Mouse (Mus musculus): Measurements from ENCODE around the gene Smtnl2. TPM values are rescaled to one million over a fixed set of nuclear protein-coding genes. Genes with fewer than 3 reads are reported as not detected.

The Smtnl2 gene
- polyA plus RNA-seq, 1 experiment from 2014 or later = 5.2 TPM

DNA sequence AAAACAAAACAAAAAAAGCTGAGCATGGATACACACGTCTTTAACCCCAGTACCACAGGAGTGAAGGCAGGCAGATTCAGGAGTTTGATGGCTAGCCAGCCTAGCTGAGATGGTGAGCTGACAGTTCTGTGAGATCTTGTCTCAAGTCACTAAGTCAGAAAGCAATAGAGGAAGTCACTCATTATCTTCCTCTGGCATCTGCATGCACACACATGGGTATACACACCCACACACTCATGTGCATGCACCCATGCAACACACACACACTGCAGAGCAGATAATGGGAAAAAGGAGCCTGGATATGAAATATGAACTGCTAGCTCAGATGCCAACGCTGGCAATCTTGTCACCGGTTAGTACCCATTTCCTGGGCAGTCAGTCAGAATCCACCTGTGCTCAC is 18.3 kb downstream of the Smtnl2 start:
- Histone ChIP-seq H3K9ac (no peak overlapping the region), H3K9me3 (no peaks in the 10 kb centered on the region), H3K4me1 (no peaks in the 10 kb centered on the region; the same call in 1 of the 2 replicates), H3K4me3 (replicated peaks) (no peak overlapping the region), H3K27ac (no peak overlapping the region), H3K27me3 (no peaks in the 10 kb centered on the region), H3K36me3 (replicated peaks) (no peaks in the 10 kb centered on the region), H3K4me2 (no peak overlapping the region)
- 95% methylated on average over 3 of the region's 3 CpGs for WGBS
- no peak for ATAC-seq (ENCODE audit: low FRiP score)

DNA sequence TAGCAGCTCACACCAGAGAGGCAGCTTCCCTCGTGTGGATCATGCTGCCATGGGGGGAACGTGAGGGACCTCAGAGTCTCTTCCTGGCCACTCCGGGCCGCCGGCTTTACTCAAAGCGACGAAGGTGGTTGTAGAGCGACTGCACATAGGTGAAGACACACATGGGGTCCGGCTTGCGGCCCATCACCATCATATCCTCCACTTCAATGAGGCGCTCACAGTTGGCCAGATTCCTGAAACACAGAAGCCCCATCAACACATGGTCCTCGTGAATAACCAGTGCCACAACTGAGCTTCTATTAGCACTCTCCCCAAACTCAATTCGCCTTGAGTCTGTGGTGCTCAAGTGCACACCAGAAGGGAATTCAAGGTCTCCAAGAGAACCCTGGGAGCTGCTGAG is 20.3 kb downstream of the Smtnl2 start:
- H3K27ac ChIP-seq = no peak overlapping the region
- H3K9me3 ChIP-seq = no peaks in the 10 kb centered on the region
- no peak for ATAC-seq (ENCODE audit: low FRiP score)
- H3K9ac ChIP-seq = no peak overlapping the region
- no peak overlapping the region for H3K4me3 ChIP-seq (replicated peaks)
- WGBS = 93% methylated on average over 13 of the region's 13 CpGs
- no peaks in the 10 kb centered on the region for H3K36me3 ChIP-seq (replicated peaks)
- H3K4me1 ChIP-seq = no peaks in the 10 kb centered on the region; the same call in 1 of the 2 replicates
- no peak overlapping the region for H3K4me2 ChIP-seq
- no peaks in the 10 kb centered on the region for H3K27me3 ChIP-seq

DNA sequence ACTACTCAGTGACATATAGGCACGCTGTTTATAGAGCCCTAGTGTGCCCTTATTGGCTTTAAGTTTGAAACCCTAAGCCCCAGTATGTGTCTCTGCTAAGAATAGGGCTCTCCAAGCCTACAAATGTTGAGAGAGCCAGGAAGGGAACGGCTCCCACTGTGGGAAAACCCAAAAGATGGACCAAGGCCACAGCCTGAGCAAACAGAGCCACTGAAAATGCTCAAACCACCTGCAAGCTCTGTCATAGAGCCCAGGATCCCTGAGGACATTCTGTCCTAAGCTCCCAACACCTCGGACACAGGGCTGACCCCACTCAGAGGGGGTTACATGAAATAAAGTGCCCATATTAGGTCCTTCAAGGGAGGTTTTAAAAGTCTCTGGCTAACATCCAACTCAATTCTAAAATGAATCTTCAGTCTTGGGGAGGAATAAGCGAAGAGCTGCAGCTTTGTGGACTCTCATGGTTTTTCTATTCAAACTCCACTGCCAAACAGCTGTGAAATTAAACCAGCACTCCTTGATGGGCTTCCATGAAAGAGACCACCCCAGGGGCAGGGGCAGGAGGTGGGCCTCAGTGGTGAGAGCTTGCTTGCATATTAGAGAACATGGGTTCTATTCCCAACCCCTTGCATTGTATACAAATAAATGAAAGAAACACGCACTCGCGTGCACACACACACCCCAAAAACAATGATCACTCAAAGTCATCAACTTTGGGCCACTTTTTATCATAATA is 21.9 kb downstream of the Smtnl2 start:
- Histone ChIP-seq H3K9ac (no peak overlapping the region), H3K36me3 (replicated peaks) (no peaks in the 10 kb centered on the region), H3K4me3 (replicated peaks) (no peak overlapping the region), H3K27me3 (no peaks in the 10 kb centered on the region), H3K27ac (no peak overlapping the region), H3K9me3 (no peaks in the 10 kb centered on the region), H3K4me2 (no peak overlapping the region), H3K4me1 (no peaks in the 10 kb centered on the region; the same call in 1 of the 2 replicates)
- no peak for ATAC-seq (ENCODE audit: low FRiP score)
- 87% methylated on average over 7 of the region's 7 CpGs for WGBS

DNA sequence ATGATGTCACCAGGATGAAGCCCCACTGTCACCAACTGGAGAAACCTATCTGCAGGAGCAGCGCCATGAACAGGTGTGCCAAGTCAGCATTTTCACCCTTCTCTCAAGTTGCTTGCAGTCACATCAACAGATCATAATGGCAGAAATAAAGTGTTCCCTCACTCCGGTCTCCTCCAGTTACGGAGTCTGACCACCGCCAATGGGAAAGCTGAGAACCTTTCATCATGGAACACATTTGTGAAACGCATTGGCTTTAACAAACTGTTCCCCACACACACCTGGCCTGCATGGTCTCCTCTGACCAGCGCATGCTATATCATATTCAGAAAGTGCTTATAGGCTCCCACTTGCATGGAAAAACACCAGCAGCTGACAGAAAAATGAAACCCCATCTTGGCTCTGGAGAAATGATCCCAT is 23.4 kb downstream of the Smtnl2 start:
- Histone ChIP-seq H3K27ac (no peak overlapping the region), H3K9me3 (no peaks in the 10 kb centered on the region), H3K9ac (no peak overlapping the region), H3K27me3 (no peaks in the 10 kb centered on the region), H3K36me3 (replicated peaks) (no peaks in the 10 kb centered on the region), H3K4me3 (replicated peaks) (no peak overlapping the region), H3K4me2 (no peak overlapping the region), H3K4me1 (no peaks in the 10 kb centered on the region)
- 93% methylated on average over 6 of the region's 6 CpGs for WGBS
- no peak for ATAC-seq (ENCODE audit: low FRiP score)

DNA sequence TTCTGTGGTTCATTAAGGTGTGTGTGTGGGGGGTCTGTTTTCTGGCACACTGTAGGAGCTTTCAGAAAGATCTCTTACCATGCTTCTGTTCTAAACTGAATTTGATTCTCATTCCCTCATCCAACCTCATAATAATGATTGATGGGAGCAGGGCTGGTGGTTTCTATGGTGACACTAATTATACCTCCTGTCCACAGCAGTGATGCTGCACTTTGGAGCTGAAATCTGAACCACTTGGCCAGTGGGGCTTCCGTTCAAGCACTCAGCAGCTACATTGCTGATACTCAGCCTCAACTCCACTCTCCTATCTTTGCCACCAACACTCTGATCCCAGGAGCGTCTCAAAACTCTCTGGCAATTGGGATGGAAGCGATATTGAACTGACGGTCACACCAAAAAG is 32.2 kb downstream of the Smtnl2 start:
- Histone ChIP-seq H3K9ac (no peak overlapping the region), H3K4me2 (no peak overlapping the region), H3K27me3 (no peaks in the 10 kb centered on the region), H3K4me1 (no peaks in the 10 kb centered on the region), H3K4me3 (replicated peaks) (no peak overlapping the region), H3K9me3 (no peaks in the 10 kb centered on the region), H3K27ac (no peak overlapping the region), H3K36me3 (replicated peaks) (no peaks in the 10 kb centered on the region)
- WGBS = 75% methylated on average over 4 of the region's 4 CpGs
- ATAC-seq (ENCODE audit: low FRiP score) = peak; percentile 33; the same call in 1 of the 2 replicates

DNA sequence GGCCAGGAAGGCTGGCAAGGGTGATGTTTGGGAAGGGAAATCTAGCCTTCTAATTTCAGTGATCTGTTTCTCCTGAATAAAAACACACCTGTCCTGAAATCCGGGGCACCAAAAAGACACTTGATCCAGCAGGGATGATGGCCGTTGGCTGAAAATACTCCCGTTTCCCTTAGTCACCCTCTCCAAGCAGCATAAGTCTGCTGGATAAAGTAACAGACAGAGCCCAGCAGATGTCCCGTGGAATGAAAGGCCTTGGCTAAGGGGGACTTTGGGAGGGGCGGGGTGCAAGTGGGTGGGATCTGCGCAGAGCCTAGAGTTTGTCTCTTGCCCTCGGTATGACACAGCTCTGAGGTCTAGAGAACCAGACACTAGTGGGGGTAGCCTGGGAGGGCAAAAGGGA is 33.3 kb downstream of the Smtnl2 start:
- Histone ChIP-seq H3K4me1 (no peaks in the 10 kb centered on the region), H3K27ac (no peak overlapping the region), H3K9me3 (no peaks in the 10 kb centered on the region), H3K4me3 (replicated peaks) (no peak overlapping the region), H3K27me3 (no peaks in the 10 kb centered on the region), H3K4me2 (no peak overlapping the region), H3K9ac (no peak overlapping the region), H3K36me3 (replicated peaks) (no peaks in the 10 kb centered on the region)
- WGBS = 78% methylated on average over 7 of the region's 7 CpGs
- no peak for ATAC-seq (ENCODE audit: low FRiP score)

DNA sequence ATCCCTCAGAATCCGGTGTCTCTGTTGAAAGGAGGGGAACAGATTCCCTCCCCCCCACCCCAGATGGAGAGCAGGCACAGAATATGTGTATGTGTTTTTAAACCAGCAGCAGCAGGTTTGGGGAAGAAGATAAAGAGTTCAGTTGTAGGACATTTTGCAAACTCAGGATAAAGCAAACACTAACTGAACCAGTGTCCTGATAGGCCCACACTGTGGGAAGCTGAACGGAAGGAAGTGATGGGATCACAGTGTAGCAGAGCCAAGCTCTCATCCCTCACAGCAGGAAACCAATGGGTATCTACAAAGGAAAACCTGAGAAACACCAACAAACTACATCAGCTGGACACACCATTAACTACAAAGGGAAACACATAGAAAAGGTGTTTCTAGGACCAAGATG is 35.0 kb downstream of the Smtnl2 start:
- H3K27ac ChIP-seq = no peak overlapping the region
- no peaks in the 10 kb centered on the region for H3K36me3 ChIP-seq (replicated peaks)
- H3K4me1 ChIP-seq = no peaks in the 10 kb centered on the region
- no peak overlapping the region for H3K4me2 ChIP-seq
- H3K9me3 ChIP-seq = no peaks in the 10 kb centered on the region
- H3K9ac ChIP-seq = no peak overlapping the region
- 85% methylated on average over 2 of the region's 2 CpGs for WGBS
- ATAC-seq (ENCODE audit: low FRiP score) = no peak
- H3K27me3 ChIP-seq = no peaks in the 10 kb centered on the region
- no peak overlapping the region for H3K4me3 ChIP-seq (replicated peaks)

DNA sequence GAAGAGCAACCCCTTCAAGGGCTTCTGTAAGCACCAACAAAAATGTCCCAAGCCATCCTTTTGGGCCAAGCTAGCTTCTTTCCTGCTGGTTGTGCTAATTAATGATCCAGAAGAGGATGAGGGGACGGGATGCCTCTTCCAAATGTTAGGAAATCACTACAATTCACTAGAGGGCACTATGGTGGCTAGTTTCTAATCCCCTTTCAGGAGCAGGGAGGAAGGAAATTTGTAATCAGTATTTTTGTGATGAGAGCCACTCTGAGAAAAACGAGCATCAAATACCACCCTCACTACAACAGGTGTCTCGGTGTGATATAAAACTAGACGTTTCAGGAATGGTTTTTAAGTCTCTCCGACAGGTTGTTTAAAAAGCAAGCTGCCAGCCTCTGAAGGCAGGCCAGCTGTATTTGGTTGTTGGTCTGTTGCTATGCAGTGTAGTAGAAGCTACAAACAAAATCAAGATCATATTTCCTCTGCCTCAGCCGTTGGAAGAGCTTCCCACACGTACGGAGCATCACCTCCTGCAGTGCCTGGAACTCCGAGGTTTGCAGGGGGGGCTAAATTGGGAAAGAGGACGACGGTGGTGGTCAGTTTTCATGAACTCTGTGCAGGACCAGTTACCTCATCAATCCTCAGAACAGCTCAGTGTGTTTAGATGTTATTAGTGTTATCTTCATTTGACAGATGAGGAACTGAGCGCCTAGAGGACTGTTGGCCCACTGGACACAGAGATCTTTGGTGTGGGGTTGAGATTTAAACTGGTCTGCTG is 41.4 kb downstream of the Smtnl2 start:
- ATAC-seq (ENCODE audit: low FRiP score) = no peak
- 47% methylated on average over 12 of the region's 12 CpGs for WGBS

DNA sequence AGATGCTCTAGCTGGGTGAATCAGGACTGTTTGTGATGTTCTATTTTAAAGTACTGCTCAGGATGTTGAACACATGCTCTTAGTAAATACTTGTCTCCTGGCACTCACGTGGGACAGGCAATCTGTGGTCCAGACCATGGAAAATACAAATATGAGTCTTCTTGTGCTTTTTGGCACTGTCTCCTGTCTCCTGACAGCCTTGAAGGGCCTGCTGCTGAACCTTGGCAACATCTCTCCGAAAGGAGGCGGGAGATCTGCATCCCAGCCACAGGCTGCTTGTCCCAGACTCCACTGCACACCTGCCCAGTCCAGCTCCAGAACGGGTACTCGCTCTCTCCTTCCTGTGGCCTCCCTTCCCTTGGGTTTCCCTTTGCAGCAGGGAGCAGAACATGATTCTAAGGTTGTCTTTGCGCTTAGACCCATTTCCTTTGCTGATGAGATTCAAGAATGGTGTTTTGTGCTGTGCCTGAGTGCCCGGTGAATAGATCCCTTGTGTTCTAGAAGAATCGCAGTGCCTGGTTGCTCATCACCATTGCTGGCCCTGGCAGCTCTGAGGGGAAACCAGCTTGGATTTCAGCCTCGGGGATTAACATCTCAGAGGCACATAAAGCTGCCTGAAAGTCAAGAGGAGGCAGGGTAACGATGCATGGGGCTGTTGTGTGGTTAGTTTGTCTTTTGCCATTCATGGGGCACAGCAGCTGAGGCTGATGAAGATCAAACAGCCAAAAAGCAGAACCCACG is 43.4 kb downstream of the Smtnl2 start:
- Histone ChIP-seq H3K4me1 (no peaks in the 10 kb centered on the region), H3K9me3 (no peaks in the 10 kb centered on the region), H3K27ac (no peak overlapping the region), H3K4me2 (no peak overlapping the region), H3K9ac (no peak overlapping the region), H3K36me3 (replicated peaks) (no peaks in the 10 kb centered on the region), H3K27me3 (no peaks in the 10 kb centered on the region), H3K4me3 (replicated peaks) (no peak overlapping the region)
- WGBS = 61% methylated on average over 11 of the region's 11 CpGs
- ATAC-seq (ENCODE audit: low FRiP score) = no peak

More for the DNA sequence above, 41.4 kb downstream of the Smtnl2 start:
- Histone ChIP-seq H3K27ac (no peak overlapping the region), H3K4me2 (no peak overlapping the region), H3K9me3 (no peaks in the 10 kb centered on the region), H3K36me3 (replicated peaks) (no peaks in the 10 kb centered on the region), H3K9ac (no peak overlapping the region), H3K27me3 (no peaks in the 10 kb centered on the region), H3K4me3 (replicated peaks) (no peak overlapping the region), H3K4me1 (no peaks in the 10 kb centered on the region)

DNA sequence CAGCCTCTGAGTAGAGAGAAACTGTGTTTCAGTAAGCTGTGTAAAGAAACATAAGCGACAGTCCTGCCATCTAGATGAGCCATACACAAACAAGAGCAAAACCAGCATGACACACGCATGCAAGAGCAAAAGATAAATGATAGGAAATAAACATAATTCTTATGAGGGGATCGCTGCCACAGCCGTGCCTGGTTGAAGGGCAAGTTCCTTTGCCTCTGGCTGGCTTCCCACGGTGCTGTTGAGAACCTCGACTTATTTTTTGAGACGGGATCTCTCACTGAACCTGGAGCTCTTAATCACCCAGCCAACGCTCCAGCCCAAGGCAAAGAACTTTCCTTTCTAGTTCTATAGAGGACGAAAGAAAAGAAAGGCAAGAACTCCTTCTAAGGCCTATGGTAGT is 45.4 kb downstream of the Smtnl2 start:
- Histone ChIP-seq H3K4me1 (peaks cover 5% of the 10 kb centered on the region), H3K4me2 (no peak overlapping the region), H3K9ac (no peak overlapping the region), H3K9me3 (no peaks in the 10 kb centered on the region), H3K27me3 (no peaks in the 10 kb centered on the region), H3K27ac (no peak overlapping the region), H3K36me3 (replicated peaks) (no peaks in the 10 kb centered on the region), H3K4me3 (replicated peaks) (no peak overlapping the region)
- ATAC-seq (ENCODE audit: low FRiP score) = no peak
- 84% methylated on average over 9 of the region's 9 CpGs for WGBS

DNA sequence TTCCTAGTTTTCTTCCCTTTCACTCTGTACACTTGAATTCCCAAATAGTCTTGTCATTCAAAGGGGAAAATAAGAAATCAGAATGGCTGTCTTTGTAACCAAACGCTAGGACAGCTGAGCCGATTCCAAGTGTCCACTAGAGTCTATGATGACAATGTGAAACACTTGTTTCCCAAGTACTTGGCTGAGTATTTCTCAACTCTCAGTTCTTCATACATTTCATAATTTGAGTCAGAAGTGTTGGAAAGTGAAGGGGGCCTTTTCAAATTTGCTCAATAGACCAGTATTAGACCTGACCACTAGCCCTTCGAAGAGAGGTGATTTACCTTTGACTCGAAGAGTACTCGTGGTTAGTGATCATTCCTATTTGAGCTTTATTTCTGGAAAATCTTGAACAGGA is 47.0 kb downstream of the Smtnl2 start:
- no peak overlapping the region for H3K27ac ChIP-seq
- H3K27me3 ChIP-seq = no peaks in the 10 kb centered on the region
- no peak overlapping the region for H3K4me3 ChIP-seq (replicated peaks)
- no peak for ATAC-seq (ENCODE audit: low FRiP score)
- WGBS = 92% methylated on average over 5 of the region's 5 CpGs
- no peaks in the 10 kb centered on the region for H3K9me3 ChIP-seq
- H3K4me1 ChIP-seq = peaks cover 6% of the 10 kb centered on the region
- no peaks in the 10 kb centered on the region for H3K36me3 ChIP-seq (replicated peaks)
- H3K9ac ChIP-seq = no peak overlapping the region
- no peak overlapping the region for H3K4me2 ChIP-seq

DNA sequence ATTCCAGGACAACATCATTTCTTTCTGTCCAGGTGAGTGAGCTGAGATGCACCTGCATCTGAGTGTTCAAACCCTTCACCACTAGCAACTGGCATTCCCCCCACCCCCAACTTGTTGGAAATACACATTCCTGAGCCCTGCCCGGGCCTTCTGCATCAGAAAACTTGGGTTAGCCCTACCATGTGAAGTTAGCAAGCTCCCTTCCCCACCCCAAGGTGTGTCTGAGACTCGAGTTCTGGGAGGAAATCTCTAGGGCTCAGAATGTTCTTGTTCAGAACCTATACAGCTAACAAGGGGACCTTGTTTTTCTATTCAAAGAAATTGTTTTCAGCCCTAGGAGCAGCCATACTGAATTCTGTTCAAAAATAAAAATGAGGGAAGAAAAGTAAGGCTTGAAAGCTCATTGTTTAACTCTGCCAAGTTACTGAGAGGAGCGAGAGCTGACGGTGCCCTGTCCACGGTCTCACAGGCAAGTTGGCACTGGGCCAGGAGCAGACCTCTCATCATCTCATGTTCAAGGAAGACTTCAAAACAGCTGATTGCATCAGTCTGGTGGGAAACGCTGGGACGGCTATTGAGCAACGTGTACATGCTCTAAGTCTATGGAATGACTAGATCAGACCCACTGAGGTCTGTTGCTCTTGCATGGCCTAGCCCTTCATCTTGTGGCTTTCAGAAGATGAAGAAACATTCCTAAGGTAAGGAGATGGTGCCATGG is 47.8 kb downstream of the Smtnl2 start:
- no peak for ATAC-seq (ENCODE audit: low FRiP score)
- Histone ChIP-seq H3K4me2 (no peak overlapping the region), H3K4me1 (peaks cover 6% of the 10 kb centered on the region), H3K27ac (no peak overlapping the region), H3K9ac (no peak overlapping the region), H3K36me3 (replicated peaks) (no peaks in the 10 kb centered on the region), H3K27me3 (no peaks in the 10 kb centered on the region), H3K9me3 (no peaks in the 10 kb centered on the region), H3K4me3 (replicated peaks) (no peak overlapping the region)
- WGBS = 79% methylated on average over 8 of the region's 8 CpGs

Measured in forebrain, embryonic 12.5 days (tissue).